Mouse (Mus musculus): ENCODE data around the gene Igsf11. TPM values are rescaled to one million over a fixed set of nuclear protein-coding genes. Genes with fewer than 3 reads are reported as not detected.
"Not testable (repeated sequence)": the region's sequence is repeated elsewhere in the genome, so short reads cannot be mapped to it uniquely, and the experiment has no call there.

Gene Igsf11
- polyA plus RNA-seq, 1 experiment from 2014 or later = 2.8 TPM

GRCm38 (mm10) chr16:38983850-38984249 lies 91.4 kb downstream of the Igsf11 start:
- ATAC-seq; H3K4me2 ChIP-seq (ENCODE audit: low read length); H3K36me3 ChIP-seq (ENCODE audit: control insufficient read depth, insufficient read depth); H3K4me3 ChIP-seq (replicated peaks; ENCODE audit: low read length); H3K9ac ChIP-seq (replicated peaks; ENCODE audit: low read depth, low read length); H3K27me3 ChIP-seq (replicated peaks; ENCODE audit: control insufficient read depth, insufficient read depth, low read length); H3K9me3 ChIP-seq (ENCODE audit: control insufficient read depth, low read length); H3K27ac ChIP-seq (ENCODE audit: low read length); H3K4me1 ChIP-seq (replicated peaks; ENCODE audit: control insufficient read depth, insufficient read depth, low read length): not testable (repeated sequence)
- WGBS = 64% methylated on average over 3 of the region's 3 CpGs

GRCm38 (mm10) chr16:38985411-38985810 lies 92.9 kb downstream of the Igsf11 start:
- Histone ChIP-seq H3K4me3 (replicated peaks; ENCODE audit: low read length) (no peak overlapping the region), H3K27me3 (replicated peaks; ENCODE audit: control insufficient read depth, insufficient read depth, low read length) (no peaks in the 10 kb centered on the region), H3K27ac (ENCODE audit: low read length) (no peak overlapping the region), H3K9me3 (ENCODE audit: control insufficient read depth, low read length) (no peaks in the 10 kb centered on the region), H3K4me2 (ENCODE audit: low read length) (no peak overlapping the region), H3K36me3 (ENCODE audit: control insufficient read depth, insufficient read depth) (no peaks in the 10 kb centered on the region), H3K9ac (replicated peaks; ENCODE audit: low read depth, low read length) (no peak overlapping the region), H3K4me1 (replicated peaks; ENCODE audit: control insufficient read depth, insufficient read depth, low read length) (peaks cover 8% of the 10 kb centered on the region)
- peak; percentile 26; the same call in 1 of the 2 replicates for ATAC-seq
- 21% methylated on average over 3 of the region's 3 CpGs for WGBS

- Histone ChIP-seq H3K9me3 (ENCODE audit: control insufficient read depth, low read length) (no peaks in the 10 kb centered on the region), H3K36me3 (ENCODE audit: control insufficient read depth, insufficient read depth) (no peaks in the 10 kb centered on the region), H3K9ac (replicated peaks; ENCODE audit: low read depth, low read length) (no peak overlapping the region), H3K27me3 (replicated peaks; ENCODE audit: control insufficient read depth, insufficient read depth, low read length) (no peaks in the 10 kb centered on the region), H3K4me1 (replicated peaks; ENCODE audit: control insufficient read depth, insufficient read depth, low read length) (peaks cover 8% of the 10 kb centered on the region), H3K4me3 (replicated peaks; ENCODE audit: low read length) (no peak overlapping the region), H3K27ac (ENCODE audit: low read length) (no peak overlapping the region), H3K4me2 (ENCODE audit: low read length) (no peak overlapping the region)
- WGBS = 59% methylated on average over 2 of the region's 2 CpGs
- no peak for ATAC-seq
These were observed 93.9 kb downstream of the Igsf11 start for GRCm38 (mm10) chr16:38986410-38986809.

- Histone ChIP-seq H3K4me1 (replicated peaks; ENCODE audit: control insufficient read depth, insufficient read depth, low read length) (no peaks in the 10 kb centered on the region), H3K4me3 (replicated peaks; ENCODE audit: low read length) (no peak overlapping the region), H3K36me3 (ENCODE audit: control insufficient read depth, insufficient read depth) (no peaks in the 10 kb centered on the region), H3K4me2 (ENCODE audit: low read length) (no peak overlapping the region), H3K9me3 (ENCODE audit: control insufficient read depth, low read length) (no peaks in the 10 kb centered on the region), H3K27me3 (replicated peaks; ENCODE audit: control insufficient read depth, insufficient read depth, low read length) (no peaks in the 10 kb centered on the region), H3K27ac (ENCODE audit: low read length) (no peak overlapping the region), H3K9ac (replicated peaks; ENCODE audit: low read depth, low read length) (no peak overlapping the region)
- no peak for ATAC-seq
- 81% methylated on average over 7 of the region's 7 CpGs for WGBS
These were observed 101.2 kb downstream of the Igsf11 start for GRCm38 (mm10) chr16:38993711-38994110.

- 49% methylated on average over 6 of the region's 6 CpGs for WGBS
- peak; percentile 38 for ATAC-seq
- H3K27me3 ChIP-seq (replicated peaks; ENCODE audit: control insufficient read depth, insufficient read depth, low read length) = no peaks in the 10 kb centered on the region
- no peak overlapping the region for H3K4me2 ChIP-seq (ENCODE audit: low read length)
- H3K9me3 ChIP-seq (ENCODE audit: control insufficient read depth, low read length) = no peaks in the 10 kb centered on the region
- no peak overlapping the region for H3K9ac ChIP-seq (replicated peaks; ENCODE audit: low read depth, low read length)
- no peaks in the 10 kb centered on the region for H3K4me1 ChIP-seq (replicated peaks; ENCODE audit: control insufficient read depth, insufficient read depth, low read length)
- no peaks in the 10 kb centered on the region for H3K36me3 ChIP-seq (ENCODE audit: control insufficient read depth, insufficient read depth)
- H3K4me3 ChIP-seq (replicated peaks; ENCODE audit: low read length) = no peak overlapping the region
- no peak overlapping the region for H3K27ac ChIP-seq (ENCODE audit: low read length)
These were observed 106.2 kb downstream of the Igsf11 start for GRCm38 (mm10) chr16:38998496-38999258.

- Histone ChIP-seq H3K4me3 (replicated peaks; ENCODE audit: low read length) (no peak overlapping the region), H3K9ac (replicated peaks; ENCODE audit: low read depth, low read length) (no peak overlapping the region), H3K9me3 (ENCODE audit: control insufficient read depth, low read length) (no peaks in the 10 kb centered on the region), H3K36me3 (ENCODE audit: control insufficient read depth, insufficient read depth) (no peaks in the 10 kb centered on the region), H3K27ac (ENCODE audit: low read length) (no peak overlapping the region), H3K27me3 (replicated peaks; ENCODE audit: control insufficient read depth, insufficient read depth, low read length) (no peaks in the 10 kb centered on the region), H3K4me2 (ENCODE audit: low read length) (no peak overlapping the region), H3K4me1 (replicated peaks; ENCODE audit: control insufficient read depth, insufficient read depth, low read length) (no peaks in the 10 kb centered on the region)
- no peak for ATAC-seq
These were observed 106.8 kb downstream of the Igsf11 start for GRCm38 (mm10) chr16:38999298-38999697.

GRCm38 (mm10) chr16:39006978-39007377 lies 114.5 kb downstream of the Igsf11 start:
- no peak overlapping the region for H3K4me2 ChIP-seq (ENCODE audit: low read length)
- H3K36me3 ChIP-seq (ENCODE audit: control insufficient read depth, insufficient read depth) = no peaks in the 10 kb centered on the region
- H3K9ac ChIP-seq (replicated peaks; ENCODE audit: low read depth, low read length) = no peak overlapping the region
- no peak overlapping the region for H3K27ac ChIP-seq (ENCODE audit: low read length)
- no peak for ATAC-seq
- 94% methylated on average over 7 of the region's 7 CpGs for WGBS
- no peaks in the 10 kb centered on the region for H3K27me3 ChIP-seq (replicated peaks; ENCODE audit: control insufficient read depth, insufficient read depth, low read length)
- H3K4me3 ChIP-seq (replicated peaks; ENCODE audit: low read length) = no peak overlapping the region
- H3K9me3 ChIP-seq (ENCODE audit: control insufficient read depth, low read length) = no peaks in the 10 kb centered on the region
- H3K4me1 ChIP-seq (replicated peaks; ENCODE audit: control insufficient read depth, insufficient read depth, low read length) = no peaks in the 10 kb centered on the region

- ATAC-seq = peak; percentile 73
- 14% methylated on average over 2 of the region's 2 CpGs for WGBS
- Histone ChIP-seq H3K4me1 (replicated peaks; ENCODE audit: control insufficient read depth, insufficient read depth, low read length) (peaks cover 12% of the 10 kb centered on the region), H3K4me3 (replicated peaks; ENCODE audit: low read length) (no peak overlapping the region), H3K36me3 (ENCODE audit: control insufficient read depth, insufficient read depth) (no peaks in the 10 kb centered on the region), H3K4me2 (ENCODE audit: low read length) (no peak overlapping the region), H3K9me3 (ENCODE audit: control insufficient read depth, low read length) (0 out of 2 replicates have a peak, but pooled peaks cover 2% of the 10 kb centered on the region), H3K27me3 (replicated peaks; ENCODE audit: control insufficient read depth, insufficient read depth, low read length) (no peaks in the 10 kb centered on the region), H3K27ac (ENCODE audit: low read length) (no peak overlapping the region; the same call in 1 of the 2 replicates), H3K9ac (replicated peaks; ENCODE audit: low read depth, low read length) (no peak overlapping the region)
These were observed 127.0 kb downstream of the Igsf11 start for GRCm38 (mm10) chr16:39019449-39019848.

GRCm38 (mm10) chr16:39025989-39026736 lies 133.7 kb downstream of the Igsf11 start:
- no peak overlapping the region for H3K9ac ChIP-seq (replicated peaks; ENCODE audit: low read depth, low read length)
- 8% methylated on average over 8 of the region's 8 CpGs for WGBS
- peak overlapping the region; percentile 25 for H3K27ac ChIP-seq (ENCODE audit: low read length)
- no peaks in the 10 kb centered on the region for H3K27me3 ChIP-seq (replicated peaks; ENCODE audit: control insufficient read depth, insufficient read depth, low read length)
- peaks cover 9% of the 10 kb centered on the region for H3K4me1 ChIP-seq (replicated peaks; ENCODE audit: control insufficient read depth, insufficient read depth, low read length)
- no peaks in the 10 kb centered on the region for H3K36me3 ChIP-seq (ENCODE audit: control insufficient read depth, insufficient read depth)
- no peak overlapping the region for H3K4me3 ChIP-seq (replicated peaks; ENCODE audit: low read length)
- peak; percentile 86 for ATAC-seq
- no peak overlapping the region for H3K4me2 ChIP-seq (ENCODE audit: low read length)
- H3K9me3 ChIP-seq (ENCODE audit: control insufficient read depth, low read length) = no peaks in the 10 kb centered on the region

All from forebrain, embryonic 16.5 days (tissue).